Mouse (Mus musculus) midbrain, embryonic 15.5 days (tissue): ENCODE data around the gene Fam131b. TPM values are rescaled to one million over a fixed set of nuclear protein-coding genes. Genes with fewer than 3 reads are reported as not detected.

Source experiments
- ATAC-seq: fragments of 200-750 bp; cut with Nextera tagmentation; replicated peaks from 2 replicates; pipeline ENCODE4 v1.8.0; 2017; ENCODE audit warnings: moderate TSS enrichment
- H3K27ac ChIP-seq: fragments of 300-500 bp; sonication (generic); 2 replicates; pipeline ENCODE4 v1.5.1; 2015; ENCODE audit warnings: mild to moderate bottlenecking, inconsistent platforms
- H3K27me3 ChIP-seq: fragments of 300-500 bp; sonication (generic); replicated peaks from 2 replicates; pipeline ENCODE4 v1.6.1; 2015; ENCODE audit warnings: inconsistent platforms
- H3K36me3 ChIP-seq: fragments of 300-500 bp; sonication (generic); replicated peaks from 2 replicates; pipeline ENCODE4 v1.6.1; 2015; ENCODE audit warnings: inconsistent platforms
- H3K4me1 ChIP-seq: fragments of 300-500 bp; sonication (generic); 2 replicates; pipeline ENCODE4 v1.6.1; 2015; ENCODE audit warnings: inconsistent platforms
- H3K4me2 ChIP-seq: fragments of 300-500 bp; sonication (generic); 2 replicates; pipeline ENCODE4 v1.6.1; 2015; ENCODE audit warnings: inconsistent platforms, mild to moderate bottlenecking, moderate library complexity
- H3K4me3 ChIP-seq: fragments of 300-500 bp; sonication (generic); 2 replicates; pipeline ENCODE4 v1.5.1; 2015; ENCODE audit warnings: mild to moderate bottlenecking, inconsistent platforms
- H3K9ac ChIP-seq: fragments of 300-500 bp; sonication (generic); 2 replicates; pipeline ENCODE4 v1.6.1; 2015; ENCODE audit warnings: mild to moderate bottlenecking, inconsistent platforms
- H3K9me3 ChIP-seq: fragments of 300-500 bp; sonication (generic); 2 replicates; pipeline ENCODE4 v1.6.1; 2016; ENCODE audit warnings: inconsistent platforms
- WGBS: fragments of 180-500 bp; shearing (Covaris S2); methylation state at CpG from one replicate; pipeline ENCODE4 v1.1.7; 2015; ENCODE audit warnings: mixed read lengths; 5-methylcytosine and 5-hydroxymethylcytosine counted together
- polyA plus RNA-seq: library from polyadenylated mRNA; unstranded; fragments of >200 nt; fragmentation: Nextera tagmentation; extraction: Ambion mirVana; gene quantifications from 2 replicates; pipeline ENCODE4 v1.2.1, GENCODE M21; 2015

Gene Fam131b
- 7.4 and 8.0 TPM in 2 replicates for polyA plus RNA-seq

GRCm38 (mm10) chr6:42324482-42325267 lies at the start of gene Fam131b:
Fam131b (minus strand) TSS chr6:42324643.
- Histone ChIP-seq H3K36me3 (0 out of 2 replicates have a peak, but pooled peaks cover 4% of the 10 kb centered on the region), H3K4me3 (peak within 1 kb of the TSS; percentile 90), H3K4me1 (peaks cover 33% of the 10 kb centered on the region), H3K4me2 (peak within 1 kb of the TSS; percentile 92), H3K27ac (peak within 1 kb of the TSS; percentile 94), H3K9ac (peak within 1 kb of the TSS; percentile 91), H3K9me3 (no peaks in the 10 kb centered on the region), H3K27me3 (no peaks in the 10 kb centered on the region)
- ATAC-seq: peak; percentile 93
- WGBS: under 1% methylated on average over 45 of the region's 68 CpGs

DNA sequence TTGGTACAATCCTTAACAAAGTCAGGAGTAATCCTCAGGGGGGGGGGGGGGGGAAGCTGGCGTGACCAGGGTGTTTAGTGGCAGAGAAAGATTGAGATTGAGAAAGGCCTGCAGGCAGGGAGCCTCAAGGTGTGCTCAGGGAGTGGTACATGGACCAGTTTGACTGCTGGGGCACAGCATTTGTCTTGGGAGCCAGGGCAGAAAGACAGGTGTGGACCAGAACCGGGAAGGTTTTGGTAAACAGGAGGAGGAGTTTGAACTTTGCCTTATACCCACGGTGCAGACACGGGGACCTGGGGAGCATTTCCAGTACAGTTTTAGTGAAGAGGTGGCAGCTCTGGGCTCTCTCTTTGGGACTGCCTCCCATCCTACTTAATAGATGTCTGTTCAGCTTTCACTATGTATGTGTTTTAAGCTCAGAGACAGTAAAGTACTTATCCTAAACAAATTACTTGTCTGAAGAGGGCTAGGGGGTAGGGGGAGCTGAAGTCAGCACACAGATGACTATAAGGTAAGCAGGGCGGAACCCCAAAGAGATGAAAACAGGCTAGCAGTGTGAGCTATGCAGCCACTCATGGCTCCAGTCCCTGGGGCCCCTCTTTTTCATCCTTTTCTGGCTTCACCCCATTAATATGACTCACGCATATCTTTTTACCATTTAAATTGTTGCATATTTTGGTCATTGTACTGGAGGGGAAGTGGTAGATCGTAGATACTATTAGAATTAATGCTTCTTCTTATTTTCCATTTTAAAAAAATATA lies 49.4 kb upstream of the Fam131b start:
- Histone ChIP-seq H3K4me2 (peak overlapping the region; percentile 99), H3K9me3 (no peaks in the 10 kb centered on the region), H3K27ac (no peak overlapping the region), H3K4me1 (peaks cover 14% of the 10 kb centered on the region), H3K36me3 (no peaks in the 10 kb centered on the region), H3K27me3 (peaks cover 7% of the 10 kb centered on the region; the same call in 1 of the 2 replicates), H3K4me3 (peak overlapping the region; percentile 51), H3K9ac (0 out of 2 replicates have a peak overlapping the region, but pooled peaks have one; percentile 48)
- 40% methylated on average over 7 of the region's 7 CpGs for WGBS
- peak; percentile 32 for ATAC-seq

GRCm38 (mm10) chr6:42372816-42373547 lies 48.5 kb upstream of the Fam131b start, which contains the start of gene Epha1:
Epha1 (minus strand) TSS chr6:42373268.
- no peak within 1 kb of the TSS for H3K27ac ChIP-seq
- peak within 1 kb of the TSS; percentile 99 for H3K4me2 ChIP-seq
- 0 out of 2 replicates have a peak, but pooled peaks cover 7% of the 10 kb centered on the region for H3K27me3 ChIP-seq
- H3K9me3 ChIP-seq: no peaks in the 10 kb centered on the region
- ATAC-seq: peak; percentile 83
- no peaks in the 10 kb centered on the region for H3K36me3 ChIP-seq
- peak within 1 kb of the TSS; percentile 51 for H3K4me3 ChIP-seq
- peak within 1 kb of the TSS; percentile 48 for H3K9ac ChIP-seq
- WGBS: under 1% methylated on average over 36 of the region's 36 CpGs
- H3K4me1 ChIP-seq: peaks cover 14% of the 10 kb centered on the region

DNA sequence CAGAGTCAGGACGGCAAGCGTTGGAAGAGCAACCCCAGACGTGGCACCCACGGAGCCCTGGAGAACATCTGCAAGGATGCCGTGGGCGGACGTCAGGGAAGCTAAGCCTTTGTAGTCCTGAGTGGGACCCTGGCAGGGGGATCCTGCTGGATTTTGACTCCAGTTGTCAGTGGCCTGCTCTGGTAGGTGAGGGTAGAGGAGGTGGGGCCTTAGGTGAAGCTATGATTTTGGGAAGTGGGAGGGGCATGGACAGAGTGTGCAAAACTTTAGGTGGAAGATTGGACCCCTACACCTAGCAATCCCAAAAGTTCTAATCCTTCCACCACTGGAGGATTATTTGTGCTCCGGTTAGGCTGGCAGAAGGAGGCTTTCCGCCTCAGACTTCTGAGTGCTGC lies 48.0 kb upstream of the Fam131b start:
- H3K36me3 ChIP-seq: no peaks in the 10 kb centered on the region
- H3K4me3 ChIP-seq: peak overlapping the region; percentile 51; the same call in 1 of the 2 replicates
- H3K27ac ChIP-seq: no peak overlapping the region
- no peaks in the 10 kb centered on the region for H3K9me3 ChIP-seq
- peaks cover 14% of the 10 kb centered on the region for H3K4me1 ChIP-seq
- H3K4me2 ChIP-seq: peak overlapping the region; percentile 99
- WGBS: 22% methylated on average over 9 of the region's 9 CpGs
- H3K27me3 ChIP-seq: 0 out of 2 replicates have a peak, but pooled peaks cover 7% of the 10 kb centered on the region
- ATAC-seq: peak; percentile 46
- H3K9ac ChIP-seq: no peak overlapping the region

- WGBS: 6% methylated on average over 3 of the region's 3 CpGs
- H3K4me2 ChIP-seq: no peak overlapping the region
- no peak overlapping the region for H3K4me3 ChIP-seq
- 0 out of 2 replicates have a peak, but pooled peaks cover 7% of the 10 kb centered on the region for H3K27me3 ChIP-seq
- peaks cover 14% of the 10 kb centered on the region for H3K4me1 ChIP-seq
- peak; percentile 8; the same call in 1 of the 2 replicates for ATAC-seq
- H3K9me3 ChIP-seq: no peaks in the 10 kb centered on the region
- H3K36me3 ChIP-seq: no peaks in the 10 kb centered on the region
- no peak overlapping the region for H3K27ac ChIP-seq
- H3K9ac ChIP-seq: no peak overlapping the region
Measured at GRCm38 (mm10) chr6:42372001-42372400, 47.6 kb upstream of the Fam131b start.

DNA sequence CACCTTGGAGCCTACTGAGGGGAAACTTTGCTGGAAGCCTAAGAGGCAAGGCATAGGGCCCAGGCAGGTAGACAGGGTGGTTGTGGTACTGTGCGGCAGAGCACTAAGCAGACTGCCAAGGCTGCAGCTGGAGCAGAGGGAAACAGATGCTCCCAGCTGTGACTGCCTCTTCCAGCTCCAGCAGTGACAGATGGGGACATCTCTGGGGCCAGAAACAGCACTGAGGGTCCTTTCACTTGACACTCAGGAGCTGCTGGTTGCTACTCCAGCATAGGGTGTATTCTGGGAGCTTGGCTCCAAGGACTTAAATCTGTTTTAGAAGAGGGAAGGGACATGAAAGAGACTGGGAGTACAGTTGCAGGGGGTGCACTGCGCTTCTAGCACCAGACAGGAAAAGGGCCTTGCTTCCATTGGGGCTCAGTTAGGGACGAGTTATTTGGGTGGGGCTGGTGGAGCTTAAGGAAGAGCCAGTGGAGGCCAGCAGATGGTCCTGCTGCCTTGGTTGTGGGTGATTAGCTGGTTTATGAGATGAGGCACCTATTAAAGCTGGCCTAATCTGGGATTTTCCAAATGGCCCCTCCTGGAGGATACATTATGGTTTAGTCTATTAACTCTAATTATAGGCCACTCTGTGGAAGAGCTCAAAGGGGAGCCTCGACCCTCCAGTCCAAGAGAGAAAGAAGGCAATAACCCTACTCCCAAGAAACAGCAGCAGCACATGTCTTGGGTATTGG lies 46.4 kb upstream of the Fam131b start:
- Histone ChIP-seq H3K4me1 (peaks cover 14% of the 10 kb centered on the region), H3K9me3 (no peaks in the 10 kb centered on the region), H3K27me3 (0 out of 2 replicates have a peak, but pooled peaks cover 7% of the 10 kb centered on the region), H3K9ac (no peak overlapping the region), H3K4me2 (no peak overlapping the region), H3K4me3 (no peak overlapping the region), H3K27ac (no peak overlapping the region), H3K36me3 (no peaks in the 10 kb centered on the region)
- no peak for ATAC-seq
- 36% methylated on average over 4 of the region's 4 CpGs for WGBS

DNA sequence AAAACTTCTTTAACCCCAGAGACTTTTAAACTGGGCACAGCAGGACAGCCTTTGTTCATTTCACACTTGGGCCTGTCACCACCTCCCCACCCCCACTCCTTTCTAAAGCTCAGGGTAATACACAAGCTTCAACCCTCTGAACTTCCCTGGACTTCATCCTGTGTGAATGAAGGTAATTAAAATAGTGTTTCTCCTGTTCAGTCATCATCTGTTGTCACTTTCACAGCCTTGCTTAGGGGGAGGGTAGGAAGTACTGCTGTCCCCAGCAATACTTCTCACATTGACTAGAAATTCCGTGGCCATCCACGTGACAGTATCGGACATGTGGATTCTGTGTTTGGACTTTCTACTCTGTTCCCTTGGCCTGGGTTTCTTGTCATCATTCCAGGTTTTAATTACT lies 45.4 kb upstream of the Fam131b start:
- Histone ChIP-seq H3K4me3 (no peak overlapping the region), H3K27me3 (0 out of 2 replicates have a peak, but pooled peaks cover 7% of the 10 kb centered on the region), H3K36me3 (no peaks in the 10 kb centered on the region), H3K4me2 (no peak overlapping the region), H3K4me1 (peaks cover 14% of the 10 kb centered on the region), H3K9ac (no peak overlapping the region), H3K9me3 (no peaks in the 10 kb centered on the region), H3K27ac (no peak overlapping the region)
- 11% methylated on average over 3 of the region's 3 CpGs for WGBS
- no peak for ATAC-seq

DNA sequence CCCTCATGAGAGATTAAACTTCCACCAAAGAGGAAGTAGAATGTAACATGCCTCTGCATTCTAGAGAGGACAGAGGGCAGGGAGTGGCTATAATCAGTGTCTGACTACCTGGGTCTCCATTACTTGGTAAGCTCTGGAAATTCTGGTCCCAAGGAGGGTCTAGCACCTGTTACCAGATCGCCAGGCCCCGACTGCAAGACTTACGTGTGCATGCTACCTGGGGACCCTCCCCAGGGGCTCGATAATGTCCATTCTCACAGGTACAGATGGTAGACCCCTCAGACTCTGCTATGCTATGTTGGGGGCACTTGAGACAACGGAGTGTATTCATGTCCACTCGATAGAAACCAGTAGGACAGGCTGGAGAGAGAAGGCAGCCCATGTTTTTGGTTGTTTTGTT lies 40.8 kb upstream of the Fam131b start:
- Histone ChIP-seq H3K9me3 (no peaks in the 10 kb centered on the region), H3K4me2 (no peak overlapping the region), H3K4me1 (no peaks in the 10 kb centered on the region), H3K27me3 (no peaks in the 10 kb centered on the region), H3K27ac (no peak overlapping the region), H3K4me3 (no peak overlapping the region), H3K9ac (no peak overlapping the region), H3K36me3 (no peaks in the 10 kb centered on the region)
- 95% methylated on average over 6 of the region's 6 CpGs for whole genome bisulfite sequencing
- ATAC-seq: no peak

- H3K27me3 ChIP-seq: no peaks in the 10 kb centered on the region
- H3K4me3 ChIP-seq: no peak overlapping the region
- ATAC-seq: no peak
- H3K27ac ChIP-seq: no peak overlapping the region
- H3K9ac ChIP-seq: no peak overlapping the region
- H3K9me3 ChIP-seq: no peaks in the 10 kb centered on the region
- 93% methylated on average over 15 of the region's 15 CpGs for WGBS
- no peaks in the 10 kb centered on the region for H3K36me3 ChIP-seq
- H3K4me2 ChIP-seq: no peak overlapping the region
- no peaks in the 10 kb centered on the region for H3K4me1 ChIP-seq
Measured at GRCm38 (mm10) chr6:42364607-42365006, 40.2 kb upstream of the Fam131b start.

DNA sequence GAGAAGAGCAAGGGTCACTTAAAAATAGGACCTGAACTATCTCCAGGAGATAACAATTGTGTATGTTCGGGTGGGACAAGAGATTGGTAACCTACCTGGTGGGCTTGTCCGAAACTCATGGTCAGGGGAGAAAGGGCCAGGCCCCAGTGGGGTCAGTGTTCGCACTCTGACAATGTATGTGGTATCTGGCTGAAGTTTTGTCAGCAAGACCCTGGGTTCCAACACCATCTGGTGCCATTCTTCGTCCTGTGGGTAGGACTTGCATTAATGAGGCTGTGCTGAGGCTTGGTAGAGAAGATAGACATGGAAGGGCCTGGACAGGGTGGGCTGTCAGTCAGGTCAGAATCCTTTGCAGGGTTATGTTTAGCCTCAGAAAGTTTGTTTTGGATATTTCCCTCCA lies 39.6 kb upstream of the Fam131b start:
- H3K9ac ChIP-seq: no peak overlapping the region
- WGBS: 85% methylated on average over 4 of the region's 4 CpGs
- H3K9me3 ChIP-seq: no peaks in the 10 kb centered on the region
- no peak overlapping the region for H3K27ac ChIP-seq
- H3K4me3 ChIP-seq: no peak overlapping the region
- H3K27me3 ChIP-seq: no peaks in the 10 kb centered on the region
- ATAC-seq: no peak
- H3K4me1 ChIP-seq: no peaks in the 10 kb centered on the region
- H3K4me2 ChIP-seq: no peak overlapping the region
- 0 out of 2 replicates have a peak, but pooled peaks cover 3% of the 10 kb centered on the region for H3K36me3 ChIP-seq

DNA sequence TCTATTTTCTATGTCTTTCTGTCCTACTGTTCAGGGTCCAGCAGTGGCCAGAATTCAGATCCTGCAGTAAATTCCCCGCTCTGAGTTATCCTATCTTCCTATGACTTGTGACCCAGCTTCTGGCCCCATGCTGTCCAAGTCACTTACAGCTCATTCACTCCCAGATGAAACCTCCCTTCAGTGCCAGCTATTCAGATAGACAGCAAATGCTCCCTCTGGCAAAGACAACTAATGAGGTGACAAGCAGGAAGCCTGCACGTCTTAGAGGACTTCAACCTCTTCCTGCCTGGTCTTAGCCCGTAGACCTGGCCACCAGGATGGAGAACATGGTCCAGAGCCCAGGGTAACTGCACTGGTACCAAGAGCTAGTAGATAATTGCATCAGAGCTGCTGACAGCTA lies 38.5 kb upstream of the Fam131b start:
- 54% methylated on average over 3 of the region's 3 CpGs for WGBS
- ATAC-seq: peak; percentile 25; the same call in 1 of the 2 replicates
- H3K27ac ChIP-seq: no peak overlapping the region

More for the DNA sequence above, 38.5 kb upstream of the Fam131b start:
- H3K36me3 ChIP-seq: peaks cover 11% of the 10 kb centered on the region
- H3K4me3 ChIP-seq: no peak overlapping the region
- no peak overlapping the region for H3K4me2 ChIP-seq
- H3K9ac ChIP-seq: no peak overlapping the region
- H3K9me3 ChIP-seq: no peaks in the 10 kb centered on the region
- no peaks in the 10 kb centered on the region for H3K27me3 ChIP-seq
- no peaks in the 10 kb centered on the region for H3K4me1 ChIP-seq
